Mouse (Mus musculus): ENCODE data around the gene Galnt7. TPM values are rescaled to one million over a fixed set of nuclear protein-coding genes. Genes with fewer than 3 reads are reported as not detected.

The Galnt7 gene
- polyA plus RNA-seq, 1 experiment from 2014 or later, result 10.0 TPM

- WGBS (ENCODE audit: insufficient replicate concordance), result 7% methylated on average over 7 of the region's 7 CpGs
- no peaks in the 10 kb centered on the region for H3K36me3 ChIP-seq
- peak overlapping the region; percentile 8; the same call in 1 of the 2 replicates for H3K4me3 ChIP-seq
- H3K9me3 ChIP-seq (replicated peaks), result no peaks in the 10 kb centered on the region
- peak; percentile 97 for ATAC-seq
- peak overlapping the region; percentile 35; the same call in 1 of the 2 replicates for H3K9ac ChIP-seq
- H3K27ac ChIP-seq, result peak overlapping the region; percentile 76
- no peaks in the 10 kb centered on the region for H3K27me3 ChIP-seq (replicated peaks)
- H3K4me1 ChIP-seq, result peaks cover 51% of the 10 kb centered on the region
- peak overlapping the region; percentile 52 for H3K4me2 ChIP-seq
Observed at GRCm38 (mm10) chr8:57576238-57576637, 76.6 kb downstream of the Galnt7 start.

GRCm38 (mm10) chr8:57575336-57575735 is 77.5 kb downstream of the Galnt7 start:
- Histone ChIP-seq H3K9me3 (replicated peaks) (no peaks in the 10 kb centered on the region), H3K9ac (no peak overlapping the region), H3K4me1 (peaks cover 51% of the 10 kb centered on the region), H3K36me3 (no peaks in the 10 kb centered on the region), H3K27me3 (replicated peaks) (no peaks in the 10 kb centered on the region), H3K4me2 (peak overlapping the region; percentile 52), H3K4me3 (no peak overlapping the region), H3K27ac (peak overlapping the region; percentile 76)
- ATAC-seq, result no peak
- 78% methylated on average over 9 of the region's 9 CpGs for WGBS (ENCODE audit: insufficient replicate concordance)

- H3K9ac ChIP-seq, result no peak overlapping the region
- H3K4me1 ChIP-seq, result peaks cover 45% of the 10 kb centered on the region
- H3K36me3 ChIP-seq, result no peaks in the 10 kb centered on the region
- no peaks in the 10 kb centered on the region for H3K9me3 ChIP-seq (replicated peaks)
- no peak overlapping the region for H3K4me3 ChIP-seq
- no peak overlapping the region for H3K27ac ChIP-seq
- H3K4me2 ChIP-seq, result no peak overlapping the region
- 10% methylated on average over 7 of the region's 7 CpGs for WGBS (ENCODE audit: insufficient replicate concordance)
- ATAC-seq, result peak; percentile 38; the same call in 1 of the 2 replicates
- H3K27me3 ChIP-seq (replicated peaks), result no peaks in the 10 kb centered on the region
Observed at GRCm38 (mm10) chr8:57574398-57574797, 78.4 kb downstream of the Galnt7 start.

GRCm38 (mm10) chr8:57573844-57574243 is 79.0 kb downstream of the Galnt7 start:
- Histone ChIP-seq H3K4me1 (peaks cover 41% of the 10 kb centered on the region), H3K36me3 (no peaks in the 10 kb centered on the region), H3K27me3 (replicated peaks) (no peaks in the 10 kb centered on the region), H3K9me3 (replicated peaks) (no peaks in the 10 kb centered on the region), H3K27ac (no peak overlapping the region), H3K9ac (no peak overlapping the region), H3K4me3 (no peak overlapping the region), H3K4me2 (no peak overlapping the region)
- ATAC-seq, result no peak
- WGBS (ENCODE audit: insufficient replicate concordance), result 72% methylated on average over 6 of the region's 6 CpGs

- 80% methylated on average over 6 of the region's 6 CpGs for WGBS (ENCODE audit: insufficient replicate concordance)
Observed at GRCm38 (mm10) chr8:57569886-57570285, 82.9 kb downstream of the Galnt7 start.

GRCm38 (mm10) chr8:57569400-57569795 is 83.4 kb downstream of the Galnt7 start:
- Histone ChIP-seq H3K4me3 (no peak overlapping the region), H3K9ac (no peak overlapping the region), H3K4me2 (no peak overlapping the region), H3K27ac (no peak overlapping the region), H3K9me3 (replicated peaks) (no peaks in the 10 kb centered on the region), H3K27me3 (replicated peaks) (no peaks in the 10 kb centered on the region), H3K36me3 (no peaks in the 10 kb centered on the region), H3K4me1 (peaks cover 2% of the 10 kb centered on the region; the same call in 1 of the 2 replicates)
- 58% methylated on average over 11 of the region's 11 CpGs for WGBS (ENCODE audit: insufficient replicate concordance)
- no peak for ATAC-seq

More at GRCm38 (mm10) chr8:57569886-57570285, 82.9 kb downstream of the Galnt7 start:
- H3K4me1 ChIP-seq, result peaks cover 6% of the 10 kb centered on the region; the same call in 1 of the 2 replicates
- no peak overlapping the region for H3K27ac ChIP-seq
- H3K27me3 ChIP-seq (replicated peaks), result no peaks in the 10 kb centered on the region
- H3K9me3 ChIP-seq (replicated peaks), result no peaks in the 10 kb centered on the region
- H3K36me3 ChIP-seq, result no peaks in the 10 kb centered on the region
- H3K4me3 ChIP-seq, result no peak overlapping the region
- no peak overlapping the region for H3K4me2 ChIP-seq
- no peak overlapping the region for H3K9ac ChIP-seq
- no peak for ATAC-seq

GRCm38 (mm10) chr8:57568633-57569399 is 84.0 kb downstream of the Galnt7 start:
- Histone ChIP-seq H3K4me2 (no peak overlapping the region), H3K27me3 (replicated peaks) (no peaks in the 10 kb centered on the region), H3K27ac (no peak overlapping the region), H3K9ac (no peak overlapping the region), H3K4me1 (no peaks in the 10 kb centered on the region), H3K36me3 (no peaks in the 10 kb centered on the region), H3K9me3 (replicated peaks) (no peaks in the 10 kb centered on the region), H3K4me3 (no peak overlapping the region)
- 83% methylated on average over 18 of the region's 18 CpGs for WGBS (ENCODE audit: insufficient replicate concordance)
- no peak for ATAC-seq

- ATAC-seq, result no peak
- no peak overlapping the region for H3K4me3 ChIP-seq
- H3K27me3 ChIP-seq (replicated peaks), result no peaks in the 10 kb centered on the region
- 77% methylated on average over 7 of the region's 7 CpGs for WGBS (ENCODE audit: insufficient replicate concordance)
- no peaks in the 10 kb centered on the region for H3K4me1 ChIP-seq
- no peak overlapping the region for H3K9ac ChIP-seq
- no peaks in the 10 kb centered on the region for H3K36me3 ChIP-seq
- H3K4me2 ChIP-seq, result no peak overlapping the region
- no peak overlapping the region for H3K27ac ChIP-seq
- no peaks in the 10 kb centered on the region for H3K9me3 ChIP-seq (replicated peaks)
Observed at GRCm38 (mm10) chr8:57567998-57568397, 84.8 kb downstream of the Galnt7 start.

- H3K4me1 ChIP-seq, result no peaks in the 10 kb centered on the region
- H3K27ac ChIP-seq, result no peak overlapping the region
- H3K9me3 ChIP-seq (replicated peaks), result no peaks in the 10 kb centered on the region
- no peak for ATAC-seq
- no peaks in the 10 kb centered on the region for H3K27me3 ChIP-seq (replicated peaks)
- WGBS (ENCODE audit: insufficient replicate concordance), result 77% methylated on average over 6 of the region's 6 CpGs
- no peak overlapping the region for H3K4me2 ChIP-seq
- H3K9ac ChIP-seq, result no peak overlapping the region
- H3K36me3 ChIP-seq, result no peaks in the 10 kb centered on the region
- H3K4me3 ChIP-seq, result no peak overlapping the region
Observed at GRCm38 (mm10) chr8:57565039-57565438, 87.8 kb downstream of the Galnt7 start.

GRCm38 (mm10) chr8:57563726-57564125 is 89.1 kb downstream of the Galnt7 start:
- no peak overlapping the region for H3K4me3 ChIP-seq

GRCm38 (mm10) chr8:57562741-57563140 is 90.1 kb downstream of the Galnt7 start:
- no peak overlapping the region for H3K27ac ChIP-seq
- no peaks in the 10 kb centered on the region for H3K36me3 ChIP-seq
- H3K4me2 ChIP-seq, result no peak overlapping the region
- 80% methylated on average over 3 of the region's 3 CpGs for WGBS (ENCODE audit: insufficient replicate concordance)
- H3K4me3 ChIP-seq, result no peak overlapping the region
- no peaks in the 10 kb centered on the region for H3K4me1 ChIP-seq
- H3K27me3 ChIP-seq (replicated peaks), result no peaks in the 10 kb centered on the region
- no peaks in the 10 kb centered on the region for H3K9me3 ChIP-seq (replicated peaks)
- H3K9ac ChIP-seq, result no peak overlapping the region
- no peak for ATAC-seq

More at GRCm38 (mm10) chr8:57563726-57564125, 89.1 kb downstream of the Galnt7 start:
- H3K4me2 ChIP-seq, result no peak overlapping the region
- no peaks in the 10 kb centered on the region for H3K36me3 ChIP-seq
- H3K27me3 ChIP-seq (replicated peaks), result no peaks in the 10 kb centered on the region
- 84% methylated on average over 15 of the region's 15 CpGs for WGBS (ENCODE audit: insufficient replicate concordance)
- H3K9me3 ChIP-seq (replicated peaks), result no peaks in the 10 kb centered on the region
- H3K9ac ChIP-seq, result no peak overlapping the region
- ATAC-seq, result no peak
- no peaks in the 10 kb centered on the region for H3K4me1 ChIP-seq
- no peak overlapping the region for H3K27ac ChIP-seq

- 84% methylated on average over 9 of the region's 9 CpGs for WGBS (ENCODE audit: insufficient replicate concordance)
- no peaks in the 10 kb centered on the region for H3K9me3 ChIP-seq (replicated peaks)
- no peaks in the 10 kb centered on the region for H3K27me3 ChIP-seq (replicated peaks)
- H3K4me2 ChIP-seq, result no peak overlapping the region
- H3K27ac ChIP-seq, result no peak overlapping the region
- no peaks in the 10 kb centered on the region for H3K36me3 ChIP-seq
- no peak for ATAC-seq
- H3K4me1 ChIP-seq, result no peaks in the 10 kb centered on the region
- H3K4me3 ChIP-seq, result no peak overlapping the region
- no peak overlapping the region for H3K9ac ChIP-seq
Observed at GRCm38 (mm10) chr8:57560926-57561325, 91.9 kb downstream of the Galnt7 start.

Data from liver, embryonic 12.5 days (tissue).